Mouse (Mus musculus) G1E (cell line): ENCODE results near the gene Tmc1. TPM values are rescaled to one million over a fixed set of nuclear protein-coding genes. Genes with fewer than 3 reads are reported as not detected.

Experiments used
- ATAC-seq: 2 replicates; pipeline ENCODE4 v1.8.0; 2016; ENCODE audit warnings: mild to moderate bottlenecking; ENCODE audit not compliant: insufficient number of reproducible peaks, poor library complexity, low FRiP score, severe bottlenecking; ENCODE audit errors: extremely low read depth
- DNase-seq: peaks from one replicate; pipeline ENCODE4 v3.0.0; 2012; ENCODE audit warnings: low spot score
- H3K27me3 ChIP-seq: 2 replicates; pipeline ENCODE4 v1.6.1; 2012; ENCODE audit warnings: mild to moderate bottlenecking, low read length, inconsistent platforms; ENCODE audit not compliant: insufficient read depth
- H3K36me3 ChIP-seq: replicated peaks from 2 replicates; pipeline ENCODE3; 2012; ENCODE audit warnings: mild to moderate bottlenecking, inconsistent platforms
- H3K4me1 ChIP-seq: 2 replicates; pipeline ENCODE4 v1.6.1; 2012; ENCODE audit warnings: low read depth, low read length, inconsistent platforms, mixed read lengths; ENCODE audit not compliant: insufficient read depth
- H3K4me3 ChIP-seq: 2 replicates; pipeline ENCODE4 v1.5.1; 2012; ENCODE audit warnings: low read depth, mild to moderate bottlenecking, inconsistent platforms, low read length, moderate library complexity, mixed read lengths
- H3K9me3 ChIP-seq: replicated peaks from 2 replicates; pipeline ENCODE4 v1.6.1; 2012; ENCODE audit warnings: inconsistent platforms
- CTCF ChIP-seq: IDR thresholded peaks from 2 replicates; pipeline ENCODE4 v1.5.1; 2012; ENCODE audit warnings: low read depth, low read length, inconsistent platforms, mixed read lengths
- GATA1 ChIP-seq: IDR thresholded peaks from 2 replicates; pipeline ENCODE4 v1.6.1; 2012; ENCODE audit warnings: borderline replicate concordance, low read length, inconsistent platforms, mixed read lengths
- GATA2 ChIP-seq: IDR thresholded peaks from 2 replicates; pipeline ENCODE4 v1.6.1; 2012; ENCODE audit warnings: low read depth, low read length, inconsistent platforms, borderline replicate concordance
- POLR2AphosphoS5 ChIP-seq: IDR thresholded peaks from 2 replicates; pipeline ENCODE4 v1.6.1; 2012; ENCODE audit warnings: low read depth, low read length, inconsistent platforms; ENCODE audit not compliant: insufficient replicate concordance
- TAL1 ChIP-seq: conservative IDR thresholded peaks from 2 replicates; pipeline ENCODE4 v1.6.1; 2012; ENCODE audit warnings: low read depth, low read length, inconsistent platforms, mixed read lengths
- polyA plus RNA-seq: library from polyadenylated mRNA; stranded (reverse); fragments of >175 nt; gene quantifications from 2 replicates; pipeline ENCODE4 v1.2.3, GENCODE M21; 2012
- total RNA-seq, 2 experiments: library from RNA; stranded (forward) in 1 of 2; stranded (reverse) in 1 of 2; fragments of 200-1000 nt in 1 of 2; fragments of >200 nt in 1 of 2; fragmentation: Nextera tagmentation in 1 of 2; gene quantifications; 2 replicates each; pipeline ENCODE4 v1.2.3; 2014 to 2017

Gene Tmc1
- total and polyA plus RNA-seq, 3 experiments: 0.44 TPM; not detected in 2

- DNase-seq (no peak), ATAC-seq (no peak)
- H3K4me1 ChIP-seq: no peaks in the 10 kb centered on the region
- no peak overlapping the region for H3K4me3 ChIP-seq
- H3K27me3 ChIP-seq: no peaks in the 10 kb centered on the region
- H3K9me3 ChIP-seq: no peaks in the 10 kb centered on the region
- TF ChIP-seq CTCF (no peak), POLR2AphosphoS5 (no peak), GATA2 (no peak), TAL1 (no peak), GATA1 (no peak)
- H3K36me3 ChIP-seq: no peaks in the 10 kb centered on the region
Observed at GRCm38 (mm10) chr19:20761119-20761518, 192.9 kb downstream of the Tmc1 start.

- TF ChIP-seq POLR2AphosphoS5 (no peak), CTCF (no peak), GATA1 (no peak)
Observed at GRCm38 (mm10) chr19:20744630-20745029, 209.4 kb downstream of the Tmc1 start.

More at GRCm38 (mm10) chr19:20744630-20745029, 209.4 kb downstream of the Tmc1 start:
- no peaks in the 10 kb centered on the region for H3K9me3 ChIP-seq
- H3K36me3 ChIP-seq: no peaks in the 10 kb centered on the region
- DNase-seq (no peak), ATAC-seq (no peak)
- no peaks in the 10 kb centered on the region for H3K27me3 ChIP-seq
- no peak overlapping the region for H3K4me3 ChIP-seq
- H3K4me1 ChIP-seq: no peaks in the 10 kb centered on the region

Other genes starting within 250 kb of the Tmc1 start
- gene Aldh1a7, start 226.6 kb downstream of the Tmc1 start, total RNA-seq (2014; fragmentation: Nextera tagmentation): not detected in 2 replicates
- not detected in 2 replicates for gene Aldh1a7, start 226.6 kb downstream of the Tmc1 start, total RNA-seq (2017)
- gene Aldh1a7, start 226.6 kb downstream of the Tmc1 start, polyA plus RNA-seq: not detected in 2 replicates